In the genomic region with DNA sequence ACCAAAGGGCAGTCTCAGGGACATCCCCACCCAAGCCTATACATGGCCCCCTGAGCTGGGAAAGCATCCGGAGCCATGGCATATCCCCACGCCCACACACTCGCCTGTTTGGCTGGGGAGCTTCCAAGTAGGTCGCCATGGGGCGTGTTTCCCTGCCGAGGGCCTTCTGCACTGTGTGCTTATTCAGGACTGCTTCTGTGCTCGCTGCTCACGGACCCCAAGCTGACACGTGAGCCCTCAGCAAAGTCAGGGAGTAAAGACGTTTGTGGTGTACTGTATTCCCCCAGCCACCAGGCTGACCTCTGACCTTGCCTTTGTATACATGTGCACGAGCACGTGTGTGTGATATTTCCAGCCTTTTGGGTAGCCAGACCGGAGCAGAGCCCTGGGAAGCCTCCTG, we compare ENCODE assay signal across 18 mouse cellular contexts. TPM values are rescaled to one million over a fixed set of nuclear protein-coding genes. Genes with fewer than 3 reads are reported as not detected.
DNase-seq lines count a peak whose midpoint lies in the region; ATAC-seq and TF ChIP-seq lines count a peak whose summit lies in the region.
"Had no signal": no experiment of that assay in that cellular context is flagged by ENCODE, and none has a peak within 500 bp of the region (broad histone marks: within the 10 kb centered on the region; RNA-seq: fewer than 3 reads in every experiment).

No protein-coding gene starts in this region.

- H3K27ac ChIP-seq in olfactory bulb, adult 2 months (ENCODE audit: insufficient read depth, low read depth, low read length), result no peak overlapping the region; the same call in 1 of the 2 replicates
- no peak overlapping the region for H3K27ac ChIP-seq in midbrain, embryonic 14.5 days (replicated peaks; ENCODE audit: low read depth, low read length)
- H3K27ac ChIP-seq: forebrain, embryonic 13.5 days; limb, embryonic 13.5 days; stomach, postnatal 0 days had no signal

- TF ChIP-seq CTCF in olfactory bulb, adult 2 months (IDR thresholded peaks at IDR 0.05; ENCODE audit: insufficient read depth, low read depth, low read length), result peak; percentile 7; the same call in 1 of the 2 replicates

- no peak overlapping the region for H3K4me2 ChIP-seq in midbrain, embryonic 14.5 days (ENCODE audit: low read length)
- H3K4me2 ChIP-seq: forebrain, embryonic 13.5 days; heart, embryonic 11.5 days; limb, embryonic 13.5 days had no signal

- 43% methylated on average over 13 of the region's 13 CpGs for WGBS in olfactory bulb, adult 2 months
- 58% methylated on average over 13 of the region's 13 CpGs for WGBS in midbrain, embryonic 14.5 days

- DNase-seq in heart, adult 11 months, result peak; percentile 95
- no peak for DNase-seq in heart, adult 8-10 months (ENCODE audit: low spot score)
- peak; percentile 51 for DNase-seq in right cerebral cortex, adult 18-20 months
- DNase-seq in right cerebral cortex, postnatal 36 days (ENCODE audit: low spot score in 2 of 2), result no peak
- peak; percentile 83 to 84 for DNase-seq in cerebellum, adult 18-20 months
- DNase-seq in midbrain, embryonic 14.5 days, result no peak
- DNase-seq: gastrocnemius, postnatal 10 days; lung, adult 2 months; thymus, postnatal 4 days had no signal

- no peak overlapping the region for H3K9ac ChIP-seq in midbrain, embryonic 14.5 days (replicated peaks; ENCODE audit: low read length)
- H3K9ac ChIP-seq: forebrain, embryonic 13.5 days; limb, embryonic 13.5 days had no signal

- no peaks in the 10 kb centered on the region for H3K27me3 ChIP-seq in midbrain, embryonic 14.5 days (ENCODE audit: control insufficient read depth, insufficient read depth, low read length)
- H3K27me3 ChIP-seq: forebrain, embryonic 13.5 days; limb, embryonic 13.5 days had no signal

- peaks cover 22% of the 10 kb centered on the region for H3K36me3 ChIP-seq in midbrain, embryonic 14.5 days (ENCODE audit: control insufficient read depth, insufficient read depth, low read length)

- H3K9me3 ChIP-seq in midbrain, embryonic 14.5 days (ENCODE audit: control insufficient read depth, low read length), result no peaks in the 10 kb centered on the region
- H3K9me3 ChIP-seq: forebrain, embryonic 13.5 days; limb, embryonic 13.5 days had no signal

- no peak overlapping the region for H3K4me3 ChIP-seq in olfactory bulb, adult 2 months (ENCODE audit: insufficient read depth, low read depth, low read length)
- no peak overlapping the region for H3K4me3 ChIP-seq in midbrain, embryonic 14.5 days (replicated peaks; ENCODE audit: low read depth, low read length)
- H3K4me3 ChIP-seq: forebrain, embryonic 13.5 days; limb, embryonic 13.5 days had no signal

- no peak for ATAC-seq in midbrain, embryonic 14.5 days (ENCODE audit: low FRiP score, low TSS enrichment)
- ATAC-seq: forebrain, embryonic 13.5 days had no signal

- peaks cover 31% of the 10 kb centered on the region for H3K4me1 ChIP-seq in olfactory bulb, adult 2 months (ENCODE audit: control insufficient read depth, insufficient read depth, low read length)
- H3K4me1 ChIP-seq in midbrain, embryonic 14.5 days (ENCODE audit: control insufficient read depth, insufficient read depth, low read length), result no peaks in the 10 kb centered on the region

- no peak for TF ChIP-seq POLR2A in olfactory bulb, adult 2 months (IDR thresholded peaks at IDR 0.05; ENCODE audit: insufficient read depth, low read depth, low read length)

RNA-seq across cellular contexts. Expression of a gene that starts 24.5 kb away (rescaled TPM):
- 10 to 100 TPM; 25.0 to 34.9 (median 25.9) TPM for total RNA-seq in heart, adult 8-10 months (2022)
- not detected in 2 replicates for polyA plus RNA-seq in olfactory bulb, adult 2 months (2012; ENCODE audit: insufficient read depth, insufficient read length, low replicate concordance, missing spikeins)
- polyA plus RNA-seq in midbrain, embryonic 14.5 days (2014; fragmentation: Nextera tagmentation; extraction: Ambion mirVana), result 17.4 and 21.2 TPM in 2 replicates

RNA-seq across cellular contexts. Expression of a gene that starts 24.8 kb away (rescaled TPM):
- total RNA-seq in heart, adult 8-10 months (2022), result 10 to 100 TPM in 1 of 4 experiments, 1 to 10 TPM in 3; 8.7 to 10.9 (median 9.1) TPM
- not detected in 2 replicates for polyA plus RNA-seq in olfactory bulb, adult 2 months (2012; ENCODE audit: insufficient read depth, insufficient read length, low replicate concordance, missing spikeins)
- polyA plus RNA-seq in midbrain, embryonic 14.5 days (2014; fragmentation: Nextera tagmentation; extraction: Ambion mirVana), result 10.9 and 14.9 TPM in 2 replicates

RNA-seq across cellular contexts. Expression of a gene that starts 49.0 kb away (rescaled TPM):
- total RNA-seq in heart, adult 8-10 months (2022), result 1 to 10 TPM; 7.3 to 8.5 (median 8.5) TPM
- 241 TPM in 1 of 2 replicates, not detected in the other for polyA plus RNA-seq in olfactory bulb, adult 2 months (2012; ENCODE audit: insufficient read depth, insufficient read length, low replicate concordance, missing spikeins)
- 44.3 and 46.6 TPM in 2 replicates for polyA plus RNA-seq in midbrain, embryonic 14.5 days (2014; fragmentation: Nextera tagmentation; extraction: Ambion mirVana)

RNA-seq across cellular contexts. Expression of a gene that starts 54.9 kb away (rescaled TPM):
- under 1 TPM; 0.09 to 0.65 (median 0.23) TPM for total RNA-seq in heart, adult 8-10 months (2022)
- polyA plus RNA-seq in olfactory bulb, adult 2 months (2012; ENCODE audit: insufficient read depth, insufficient read length, low replicate concordance, missing spikeins), result not detected in 2 replicates
- polyA plus RNA-seq in midbrain, embryonic 14.5 days (2014; fragmentation: Nextera tagmentation; extraction: Ambion mirVana), result 0.12 and 0.49 TPM in 2 replicates
- total RNA-seq: megakaryocyte progenitor cell, adult 5-6 weeks had no signal
- polyA plus RNA-seq: C2C12; forebrain, embryonic 13.5 days; intestine, embryonic 14.5 days; kidney, embryonic 16.5 days; stomach, postnatal 0 days had no signal

Comparison
In these comparisons a context has a peak if more than half of its experiments do, and no peak if none do; other contexts are left out.
1. DNase-seq: peak in heart, adult 11 months (single experiment), right cerebral cortex, adult 18-20 months (single experiment) and cerebellum, adult 18-20 months (2 of 2); none in heart, adult 8-10 months (single experiment), right cerebral cortex, postnatal 36 days (0 of 2) and midbrain, embryonic 14.5 days (single experiment).
2. RNA of a gene that starts 24.5 kb away (polyA plus RNA-seq): 17.4 to 21.2 TPM in midbrain, embryonic 14.5 days; not detected in olfactory bulb, adult 2 months; every median in the first group is over 10 times any median in the second.
3. RNA of a gene that starts 24.8 kb away (polyA plus RNA-seq): 10.9 to 14.9 TPM in midbrain, embryonic 14.5 days; not detected in olfactory bulb, adult 2 months; every median in the first group is over 10 times any median in the second.